Mouse (Mus musculus) liver, postnatal 0 days (tissue): ENCODE data around the gene Aasdhppt. TPM values are rescaled to one million over a fixed set of nuclear protein-coding genes. Genes with fewer than 3 reads are reported as not detected.

Experiments used
- ATAC-seq: fragments of 200-750 bp; cut with Nextera tagmentation; 2 replicates; pipeline ENCODE4 v1.8.0; 2017; ENCODE audit warnings: mild to moderate bottlenecking, moderate library complexity
- DNase-seq: peaks from one replicate; pipeline ENCODE4 v3.0.0-alpha.2; 2016
- H3K27ac ChIP-seq: fragments of 300-500 bp; sonication (generic); 2 replicates; pipeline ENCODE4 v1.5.1; 2014; ENCODE audit warnings: antibody characterized with exemption, moderate library complexity, mild to moderate bottlenecking, low read depth
- H3K27me3 ChIP-seq: fragments of 300-500 bp; sonication (generic); 2 replicates; pipeline ENCODE4 v1.6.1; 2014; ENCODE audit warnings: low read length, control low read depth, mixed read lengths; ENCODE audit not compliant: insufficient read depth
- H3K36me3 ChIP-seq: fragments of 300-500 bp; sonication (generic); replicated peaks from 2 replicates; pipeline ENCODE4 v1.6.1; 2014; ENCODE audit warnings: mild to moderate bottlenecking, control low read depth, low read length, moderate library complexity, mixed read lengths; ENCODE audit not compliant: insufficient read depth
- H3K4me1 ChIP-seq: fragments of 300-500 bp; sonication (generic); 2 replicates; pipeline ENCODE4 v1.6.1; 2014; ENCODE audit warnings: antibody characterized with exemption, mild to moderate bottlenecking, control low read depth; ENCODE audit not compliant: insufficient read depth
- H3K4me2 ChIP-seq: fragments of 300-500 bp; sonication (generic); 2 replicates; pipeline ENCODE4 v1.6.1; 2014; ENCODE audit warnings: low read depth, mild to moderate bottlenecking, low read length, moderate library complexity, mixed read lengths
- H3K4me3 ChIP-seq: fragments of 300-500 bp; sonication (generic); 2 replicates; pipeline ENCODE4 v1.5.1; 2014; ENCODE audit warnings: low read depth, low read length
- H3K9ac ChIP-seq: fragments of 300-500 bp; sonication (generic); replicated peaks from 2 replicates; pipeline ENCODE4 v1.6.1; 2014; ENCODE audit warnings: mild to moderate bottlenecking, moderate library complexity
- H3K9me3 ChIP-seq: fragments of 300-500 bp; sonication (generic); 2 replicates; pipeline ENCODE4 v1.6.1; 2016; ENCODE audit warnings: mild to moderate bottlenecking, control low read depth, low read length, mixed read lengths
- CTCF ChIP-seq: sonication (generic); IDR thresholded peaks from 2 replicates; pipeline ENCODE4 v1.5.1; 2016; ENCODE audit warnings: antibody characterized with exemption, low read depth
- EP300 ChIP-seq: IDR thresholded peaks from 2 replicates; pipeline ENCODE4 v1.6.1; 2016; ENCODE audit warnings: antibody characterized with exemption, low read depth, mild to moderate bottlenecking
- WGBS: fragments of 180-500 bp; shearing (Covaris S2); extraction: QIAGEN DNeasy Blood & Tissue Kit; methylation state at CpG from one replicate; pipeline ENCODE4 v1.1.7; 2014; ENCODE audit not compliant: insufficient replicate concordance; 5-methylcytosine and 5-hydroxymethylcytosine counted together
- polyA plus RNA-seq: library from polyadenylated mRNA; unstranded; fragments of >200 nt; fragmentation: Nextera tagmentation; extraction: Ambion mirVana; gene quantifications from 2 replicates; pipeline ENCODE4 v1.2.1, GENCODE M21; 2015

Aasdhppt gene
- 22.8 and 23.6 TPM in 2 replicates for polyA plus RNA-seq

DNA sequence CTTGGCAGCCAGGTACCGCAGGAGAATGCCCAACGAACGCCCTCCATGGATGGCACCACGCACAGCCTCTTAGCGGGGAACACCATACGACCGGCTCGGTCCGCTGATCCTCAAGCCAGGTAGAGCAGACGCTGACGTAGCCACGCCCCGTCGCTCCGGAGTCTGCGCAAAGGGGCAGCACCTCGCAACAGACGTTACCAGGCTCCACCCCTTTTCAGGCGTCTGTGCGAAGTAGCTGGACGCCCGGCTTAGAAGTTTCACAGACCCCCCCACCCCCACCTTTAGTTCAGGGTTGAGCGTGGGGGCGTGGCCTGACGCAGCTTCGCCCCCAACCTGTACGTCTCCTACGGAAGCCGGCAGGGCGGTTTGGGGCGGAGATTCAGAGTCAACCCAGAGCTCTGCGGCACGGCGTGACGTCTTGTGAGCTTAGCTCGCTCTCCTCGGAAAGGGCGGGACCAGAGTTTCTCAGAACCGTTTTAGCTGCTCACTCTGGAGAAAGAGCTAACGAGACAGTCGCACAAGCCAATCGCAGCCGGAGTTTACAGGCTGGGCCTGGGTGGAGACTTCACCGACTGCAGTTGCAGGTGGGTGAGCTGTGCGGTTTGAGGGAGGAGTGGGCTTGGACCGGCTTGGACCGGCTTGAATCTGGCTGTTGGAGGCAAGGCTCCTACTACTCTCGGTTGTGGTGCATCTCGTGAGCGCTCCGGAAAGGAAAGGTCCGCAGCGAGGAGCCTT is at the start of gene Aasdhppt, which contains the start of gene Kbtbd3:
Aasdhppt (minus strand) TSS at position 121 of the 735 bp plus-strand sequence.
Kbtbd3 (plus strand) TSS at position 483 of the 735 bp plus-strand sequence.
- Histone ChIP-seq H3K27me3 (no peaks in the 10 kb centered on the region), H3K36me3 (no peaks in the 10 kb centered on the region), H3K4me3 (peak within 1 kb of the TSS; percentile 69), H3K9me3 (no peaks in the 10 kb centered on the region), H3K27ac (peak within 1 kb of the TSS; percentile 84), H3K9ac (peak within 1 kb of the TSS; percentile 75), H3K4me1 (0 out of 2 replicates have a peak, but pooled peaks cover 8% of the 10 kb centered on the region), H3K4me2 (peak within 1 kb of the TSS; percentile 87)
- TF ChIP-seq EP300 (peak; percentile 75), CTCF (no peak)
- ATAC-seq (peak; percentile 95), DNase-seq (peak; percentile 98)
- WGBS: under 1% methylated on average over 53 of the region's 53 CpGs

DNA sequence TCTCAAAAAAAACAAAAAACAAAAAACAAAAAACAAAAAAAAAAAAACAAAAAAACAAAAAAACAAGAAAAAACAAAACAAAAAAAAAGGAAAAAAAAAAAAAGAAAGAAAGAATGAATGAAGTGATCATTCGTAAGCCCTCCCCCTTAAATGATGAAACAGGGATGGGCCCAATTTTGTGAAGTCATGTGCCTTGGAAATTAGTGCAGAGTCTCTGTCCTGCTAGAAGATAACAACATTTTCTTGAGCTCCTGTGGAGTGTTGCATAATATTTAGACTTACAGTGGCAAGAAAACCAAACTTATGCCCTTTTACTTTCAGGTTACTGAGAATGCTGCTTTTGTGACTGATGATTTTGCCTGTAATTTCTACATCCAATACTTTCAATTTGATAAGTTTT is 43.9 kb upstream of the Aasdhppt start:
- Histone ChIP-seq H3K36me3 (no peaks in the 10 kb centered on the region), H3K9ac (no peak overlapping the region), H3K27ac (no peak overlapping the region), H3K9me3 (no peaks in the 10 kb centered on the region), H3K4me3 (no peak overlapping the region), H3K27me3 (no peaks in the 10 kb centered on the region), H3K4me2 (no peak overlapping the region), H3K4me1 (no peaks in the 10 kb centered on the region)
- 76% methylated on average over 1 of the region's 1 CpGs for WGBS
- DNase-seq (no peak), ATAC-seq (no peak)
- no peak for TF ChIP-seq CTCF
- no peak for TF ChIP-seq EP300

DNA sequence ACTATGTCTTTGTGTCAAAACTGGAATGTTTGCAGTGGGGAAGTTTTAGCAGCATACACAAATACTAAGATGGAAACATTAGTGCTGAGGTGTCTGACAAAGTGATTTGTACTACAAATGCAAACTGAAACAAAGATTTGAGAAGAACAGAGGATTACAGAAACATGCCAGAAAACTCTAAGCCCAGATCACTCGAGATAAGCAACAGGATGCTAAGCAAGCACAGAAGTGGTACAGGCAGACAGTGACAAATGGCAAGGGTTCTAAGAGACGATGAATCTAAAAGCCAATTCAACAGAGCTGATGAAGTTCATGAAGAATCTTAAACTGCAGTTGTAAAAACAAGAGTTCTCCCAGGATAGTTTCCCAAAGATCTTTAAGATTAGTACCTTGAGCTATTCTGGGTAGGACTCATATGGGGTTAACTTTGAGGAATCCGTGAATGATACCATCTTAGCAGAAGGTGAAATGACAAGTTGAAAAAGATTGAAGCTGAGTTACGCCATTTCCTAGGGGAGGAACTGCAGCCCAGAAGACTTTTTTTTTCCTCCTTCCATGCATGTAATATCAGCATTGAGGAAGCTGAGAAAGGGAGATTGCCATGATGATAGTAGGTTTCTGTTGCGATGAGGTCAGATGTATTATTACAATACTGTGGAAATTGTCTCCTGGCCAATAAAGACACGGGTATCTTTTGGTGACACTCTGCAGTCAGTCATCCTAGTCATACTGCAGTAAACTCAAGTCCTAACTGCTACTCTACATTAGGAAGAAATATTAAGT is 9.9 kb upstream of the Aasdhppt start:
- TF ChIP-seq EP300: no peak
- no peak for TF ChIP-seq CTCF
- 66% methylated on average over 6 of the region's 6 CpGs for WGBS
- no peaks in the 10 kb centered on the region for H3K4me1 ChIP-seq
- no peaks in the 10 kb centered on the region; the same call in 1 of the 2 replicates for H3K36me3 ChIP-seq
- no peak overlapping the region for H3K4me3 ChIP-seq
- no peak overlapping the region for H3K27ac ChIP-seq
- H3K9me3 ChIP-seq: no peaks in the 10 kb centered on the region
- H3K9ac ChIP-seq: no peak overlapping the region
- no peak for DNase-seq
- no peak for ATAC-seq
- no peaks in the 10 kb centered on the region for H3K27me3 ChIP-seq
- H3K4me2 ChIP-seq: no peak overlapping the region

DNA sequence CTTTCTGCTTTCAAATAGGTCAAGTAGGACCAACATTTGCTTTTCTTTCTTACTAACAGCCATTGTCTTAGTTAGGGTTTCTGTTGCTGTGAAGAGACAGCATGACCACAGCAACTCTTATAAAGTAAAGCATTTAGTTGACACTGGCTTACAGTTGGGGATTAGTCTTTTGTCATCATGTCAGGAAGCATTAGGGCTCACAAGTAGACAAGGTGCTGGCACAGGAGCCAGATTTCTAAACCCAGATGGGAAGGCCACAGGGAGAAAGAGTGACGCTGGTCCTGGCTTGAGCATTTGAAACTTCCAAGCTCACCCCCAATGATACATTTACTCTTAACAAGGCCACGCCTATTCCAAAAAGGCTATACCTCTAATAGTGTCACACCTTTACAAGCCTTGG is 6.5 kb upstream of the Aasdhppt start:
- H3K27me3 ChIP-seq: no peaks in the 10 kb centered on the region
- no peaks in the 10 kb centered on the region for H3K9me3 ChIP-seq
- H3K9ac ChIP-seq: no peak overlapping the region
- WGBS: 84% methylated on average over 2 of the region's 2 CpGs
- H3K4me3 ChIP-seq: no peak overlapping the region
- DNase-seq (no peak), ATAC-seq (no peak)
- H3K36me3 ChIP-seq: no peaks in the 10 kb centered on the region; the same call in 1 of the 2 replicates
- TF ChIP-seq EP300 (no peak), CTCF (no peak)
- no peak overlapping the region for H3K27ac ChIP-seq
- H3K4me1 ChIP-seq: 0 out of 2 replicates have a peak, but pooled peaks cover 3% of the 10 kb centered on the region
- no peak overlapping the region for H3K4me2 ChIP-seq

DNA sequence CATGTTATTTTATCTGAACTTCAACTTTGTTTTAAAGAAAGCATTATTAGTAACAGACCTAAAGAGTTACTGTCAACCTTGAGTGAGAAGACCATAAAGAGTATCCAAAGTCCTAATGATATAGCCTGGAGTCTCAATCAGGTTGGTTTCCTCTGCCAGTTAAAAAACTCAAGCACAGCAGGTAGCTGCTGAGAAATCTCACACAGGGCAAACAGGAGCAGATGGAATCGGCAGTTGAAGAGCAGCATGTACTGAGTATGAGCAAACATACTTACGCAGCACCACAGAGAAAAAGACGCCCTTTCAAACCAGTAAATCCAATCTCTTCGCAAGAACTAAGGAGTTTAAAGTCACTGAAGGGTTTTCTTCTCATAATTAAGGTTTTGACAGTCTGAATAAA is 4.7 kb upstream of the Aasdhppt start:
- no peak for ATAC-seq
- no peak for TF ChIP-seq EP300
- no peak for TF ChIP-seq CTCF

DNA sequence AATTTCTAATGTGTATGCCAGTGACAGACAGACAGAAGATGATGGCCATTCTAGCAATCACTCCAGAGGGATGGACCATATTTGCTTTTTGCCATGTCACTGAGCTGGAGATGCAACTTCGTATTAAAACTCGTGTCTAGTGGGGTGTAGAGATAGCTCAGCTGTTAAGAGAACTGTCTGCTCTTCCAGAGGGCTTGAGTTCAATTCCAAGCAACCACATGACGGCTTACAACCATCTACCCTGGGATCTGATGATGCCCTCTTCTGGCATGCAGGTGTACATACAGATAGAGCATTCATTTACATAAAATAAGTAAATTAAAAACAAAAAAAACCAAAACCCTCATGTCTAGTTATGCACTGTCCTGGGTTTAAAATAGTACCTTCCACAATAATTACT is 1.9 kb upstream of the Aasdhppt start:
- Histone ChIP-seq H3K27me3 (no peaks in the 10 kb centered on the region), H3K4me2 (peak overlapping the region; percentile 87; the same call in 1 of the 2 replicates), H3K9me3 (no peaks in the 10 kb centered on the region), H3K36me3 (no peaks in the 10 kb centered on the region; the same call in 1 of the 2 replicates), H3K9ac (no peak overlapping the region), H3K4me1 (0 out of 2 replicates have a peak, but pooled peaks cover 8% of the 10 kb centered on the region), H3K27ac (no peak overlapping the region), H3K4me3 (no peak overlapping the region)
- TF ChIP-seq EP300 (no peak), CTCF (peak; percentile 37)
- DNase-seq (no peak), ATAC-seq (no peak)
- 59% methylated on average over 3 of the region's 3 CpGs for WGBS

More for the DNA sequence above, 4.7 kb upstream of the Aasdhppt start:
- no peak overlapping the region for H3K9ac ChIP-seq
- no peaks in the 10 kb centered on the region; the same call in 1 of the 2 replicates for H3K36me3 ChIP-seq
- H3K4me1 ChIP-seq: 0 out of 2 replicates have a peak, but pooled peaks cover 8% of the 10 kb centered on the region
- H3K4me3 ChIP-seq: no peak overlapping the region
- H3K27me3 ChIP-seq: no peaks in the 10 kb centered on the region
- DNase-seq: no peak
- no peak overlapping the region for H3K27ac ChIP-seq
- WGBS: 86% methylated on average over 4 of the region's 4 CpGs
- H3K9me3 ChIP-seq: no peaks in the 10 kb centered on the region
- H3K4me2 ChIP-seq: no peak overlapping the region
